Mouse (Mus musculus) embryonic facial prominence, embryonic 13.5 days (tissue): ENCODE data around the gene Larp6. TPM values are rescaled to one million over a fixed set of nuclear protein-coding genes. Genes with fewer than 3 reads are reported as not detected.

Experiments used
- ATAC-seq: fragments of 200-750 bp; cut with Nextera tagmentation; 2 replicates; pipeline ENCODE4 v1.8.0; 2017; ENCODE audit warnings: low read depth; ENCODE audit not compliant: insufficient number of reproducible peaks, insufficient read depth, low FRiP score, low TSS enrichment
- H3K27ac ChIP-seq: fragments of 300-500 bp; sonication (generic); 2 replicates; pipeline ENCODE4 v1.5.1; 2015; ENCODE audit warnings: moderate library complexity, mild to moderate bottlenecking, inconsistent platforms
- H3K27me3 ChIP-seq: fragments of 300-500 bp; sonication (generic); 2 replicates; pipeline ENCODE4 v1.6.1; 2015; ENCODE audit warnings: mild to moderate bottlenecking, inconsistent platforms
- H3K36me3 ChIP-seq: fragments of 300-500 bp; sonication (generic); 2 replicates; pipeline ENCODE4 v1.6.1; 2015; ENCODE audit warnings: mild to moderate bottlenecking, inconsistent platforms
- H3K4me1 ChIP-seq: fragments of 300-500 bp; sonication (generic); 2 replicates; pipeline ENCODE4 v1.6.1; 2015; ENCODE audit warnings: inconsistent platforms
- H3K4me2 ChIP-seq: fragments of 300-500 bp; sonication (generic); 2 replicates; pipeline ENCODE4 v1.6.1; 2015; ENCODE audit warnings: moderate library complexity, mild to moderate bottlenecking, inconsistent platforms
- H3K4me3 ChIP-seq: fragments of 300-500 bp; sonication (generic); 2 replicates; pipeline ENCODE4 v1.5.1; 2015; ENCODE audit warnings: mild to moderate bottlenecking, inconsistent platforms
- H3K9ac ChIP-seq: fragments of 300-500 bp; sonication (generic); 2 replicates; pipeline ENCODE4 v1.6.1; 2015; ENCODE audit warnings: mild to moderate bottlenecking, inconsistent platforms
- H3K9me3 ChIP-seq: fragments of 300-500 bp; sonication (generic); 2 replicates; pipeline ENCODE4 v1.6.1; 2016; ENCODE audit warnings: inconsistent platforms
- WGBS: fragments of 180-500 bp; shearing (Covaris S2); methylation state at CpG from one replicate; pipeline ENCODE4 v1.1.7; 2015; ENCODE audit warnings: mixed read lengths; 5-methylcytosine and 5-hydroxymethylcytosine counted together
- polyA plus RNA-seq: library from polyadenylated mRNA; unstranded; fragments of >200 nt; fragmentation: Nextera tagmentation; extraction: Ambion mirVana; gene quantifications from 2 replicates; pipeline ENCODE4 v1.2.1, GENCODE M21; 2015

The Larp6 gene
- 4.8 and 5.1 TPM in 2 replicates for polyA plus RNA-seq

- ATAC-seq, result 0 out of 2 replicates have a peak, but pooled peaks have one; percentile 26
- Histone ChIP-seq H3K27me3 (peaks cover 8% of the 10 kb centered on the region; the same call in 1 of the 2 replicates), H3K9me3 (no peaks in the 10 kb centered on the region), H3K27ac (no peak within 1 kb of the TSS), H3K4me1 (peaks cover 31% of the 10 kb centered on the region), H3K36me3 (no peaks in the 10 kb centered on the region), H3K4me2 (peak within 1 kb of the TSS; percentile 95), H3K9ac (peak within 1 kb of the TSS; percentile 91), H3K4me3 (peak within 1 kb of the TSS; percentile 68)
- under 1% methylated on average over 61 of the region's 66 CpGs for WGBS
These were observed at the start of gene Larp6 for GRCm38 (mm10) chr9:60712771-60713541. Larp6 (plus strand) TSS chr9:60712989.

- Histone ChIP-seq H3K27me3 (no peaks in the 10 kb centered on the region), H3K9ac (no peak overlapping the region), H3K4me3 (no peak overlapping the region), H3K36me3 (peaks cover 40% of the 10 kb centered on the region), H3K4me2 (no peak overlapping the region), H3K4me1 (no peaks in the 10 kb centered on the region), H3K27ac (no peak overlapping the region), H3K9me3 (no peaks in the 10 kb centered on the region)
- whole genome bisulfite sequencing, result 97% methylated on average over 12 of the region's 12 CpGs
- no peak for ATAC-seq
These were observed 48.4 kb upstream of the Larp6 start for GRCm38 (mm10) chr9:60664385-60664784.

- Histone ChIP-seq H3K9me3 (no peaks in the 10 kb centered on the region), H3K4me1 (no peaks in the 10 kb centered on the region), H3K4me2 (no peak overlapping the region), H3K27ac (no peak overlapping the region), H3K9ac (no peak overlapping the region), H3K36me3 (peaks cover 43% of the 10 kb centered on the region), H3K4me3 (no peak overlapping the region), H3K27me3 (no peaks in the 10 kb centered on the region)
- WGBS, result 85% methylated on average over 5 of the region's 5 CpGs
- ATAC-seq, result no peak
These were observed 47.9 kb upstream of the Larp6 start for GRCm38 (mm10) chr9:60664866-60665265.

GRCm38 (mm10) chr9:60665535-60665934, 47.3 kb upstream of the Larp6 start:
- Histone ChIP-seq H3K9me3 (no peaks in the 10 kb centered on the region), H3K4me1 (no peaks in the 10 kb centered on the region), H3K36me3 (peaks cover 43% of the 10 kb centered on the region), H3K27ac (no peak overlapping the region), H3K27me3 (no peaks in the 10 kb centered on the region), H3K9ac (no peak overlapping the region), H3K4me3 (no peak overlapping the region), H3K4me2 (no peak overlapping the region)
- ATAC-seq, result no peak
- 94% methylated on average over 3 of the region's 3 CpGs for WGBS

GRCm38 (mm10) chr9:60668886-60669285, 43.9 kb upstream of the Larp6 start:
- Histone ChIP-seq H3K27ac (no peak overlapping the region), H3K4me3 (no peak overlapping the region), H3K9ac (no peak overlapping the region), H3K27me3 (no peaks in the 10 kb centered on the region), H3K4me1 (no peaks in the 10 kb centered on the region), H3K4me2 (no peak overlapping the region), H3K36me3 (peaks cover 37% of the 10 kb centered on the region), H3K9me3 (no peaks in the 10 kb centered on the region)
- no peak for ATAC-seq
- 89% methylated on average over 6 of the region's 6 CpGs for WGBS

- ATAC-seq, result no peak
- H3K36me3 ChIP-seq, result peaks cover 24% of the 10 kb centered on the region
- no peak overlapping the region for H3K27ac ChIP-seq
- H3K9me3 ChIP-seq, result no peaks in the 10 kb centered on the region
- WGBS, result 87% methylated on average over 6 of the region's 6 CpGs
- no peak overlapping the region for H3K4me2 ChIP-seq
- H3K4me3 ChIP-seq, result no peak overlapping the region
- H3K9ac ChIP-seq, result no peak overlapping the region
- H3K27me3 ChIP-seq, result no peaks in the 10 kb centered on the region
- no peaks in the 10 kb centered on the region for H3K4me1 ChIP-seq
These were observed 40.2 kb upstream of the Larp6 start for GRCm38 (mm10) chr9:60672568-60672967.

GRCm38 (mm10) chr9:60674780-60675179, 38.0 kb upstream of the Larp6 start:
- no peaks in the 10 kb centered on the region for H3K9me3 ChIP-seq
- no peak overlapping the region for H3K27ac ChIP-seq
- H3K27me3 ChIP-seq, result no peaks in the 10 kb centered on the region
- peaks cover 21% of the 10 kb centered on the region for H3K36me3 ChIP-seq
- H3K4me1 ChIP-seq, result no peaks in the 10 kb centered on the region
- ATAC-seq, result no peak
- no peak overlapping the region for H3K4me2 ChIP-seq
- no peak overlapping the region for H3K9ac ChIP-seq
- no peak overlapping the region for H3K4me3 ChIP-seq

- ATAC-seq, result no peak
- 89% methylated on average over 4 of the region's 4 CpGs for WGBS
- H3K36me3 ChIP-seq, result peaks cover 32% of the 10 kb centered on the region
- no peaks in the 10 kb centered on the region for H3K4me1 ChIP-seq
- H3K9me3 ChIP-seq, result no peaks in the 10 kb centered on the region
- H3K4me2 ChIP-seq, result no peak overlapping the region
- no peak overlapping the region for H3K27ac ChIP-seq
- no peak overlapping the region for H3K4me3 ChIP-seq
- H3K9ac ChIP-seq, result no peak overlapping the region
- H3K27me3 ChIP-seq, result no peaks in the 10 kb centered on the region
These were observed 36.4 kb upstream of the Larp6 start for GRCm38 (mm10) chr9:60676429-60676828.

GRCm38 (mm10) chr9:60678913-60679312, 33.9 kb upstream of the Larp6 start:
- Histone ChIP-seq H3K4me3 (no peak overlapping the region), H3K36me3 (peaks cover 44% of the 10 kb centered on the region), H3K27me3 (no peaks in the 10 kb centered on the region), H3K27ac (no peak overlapping the region), H3K4me2 (no peak overlapping the region), H3K9me3 (no peaks in the 10 kb centered on the region), H3K9ac (no peak overlapping the region), H3K4me1 (no peaks in the 10 kb centered on the region)
- ATAC-seq, result no peak
- 72% methylated on average over 5 of the region's 5 CpGs for WGBS

GRCm38 (mm10) chr9:60681005-60681404, 31.8 kb upstream of the Larp6 start:
- Histone ChIP-seq H3K9me3 (no peaks in the 10 kb centered on the region), H3K27me3 (no peaks in the 10 kb centered on the region), H3K9ac (no peak overlapping the region), H3K4me1 (no peaks in the 10 kb centered on the region), H3K4me3 (no peak overlapping the region), H3K27ac (no peak overlapping the region), H3K4me2 (no peak overlapping the region), H3K36me3 (peaks cover 49% of the 10 kb centered on the region)
- WGBS, result 89% methylated on average over 3 of the region's 3 CpGs
- no peak for ATAC-seq

GRCm38 (mm10) chr9:60682753-60683152, 30.0 kb upstream of the Larp6 start:
- H3K27me3 ChIP-seq, result no peaks in the 10 kb centered on the region

GRCm38 (mm10) chr9:60687415-60687814, 25.4 kb upstream of the Larp6 start:
- 2% methylated on average over 7 of the region's 7 CpGs for WGBS
- no peak for ATAC-seq

More at GRCm38 (mm10) chr9:60682753-60683152, 30.0 kb upstream of the Larp6 start:
- H3K27ac ChIP-seq, result no peak overlapping the region
- H3K9ac ChIP-seq, result no peak overlapping the region
- no peaks in the 10 kb centered on the region for H3K4me1 ChIP-seq
- no peaks in the 10 kb centered on the region for H3K9me3 ChIP-seq
- WGBS, result 79% methylated on average over 4 of the region's 4 CpGs
- peaks cover 40% of the 10 kb centered on the region for H3K36me3 ChIP-seq
- no peak overlapping the region for H3K4me3 ChIP-seq
- ATAC-seq, result no peak
- H3K4me2 ChIP-seq, result no peak overlapping the region

More at GRCm38 (mm10) chr9:60687415-60687814, 25.4 kb upstream of the Larp6 start:
- Histone ChIP-seq H3K4me2 (peak overlapping the region; percentile 65), H3K9ac (peak overlapping the region; percentile 67), H3K27me3 (no peaks in the 10 kb centered on the region), H3K4me1 (peaks cover 4% of the 10 kb centered on the region; the same call in 1 of the 2 replicates), H3K36me3 (peaks cover 12% of the 10 kb centered on the region), H3K27ac (peak overlapping the region; percentile 88), H3K4me3 (peak overlapping the region; percentile 68), H3K9me3 (no peaks in the 10 kb centered on the region)
